Mouse (Mus musculus) mouse trophoblast stem cell (cell line): ENCODE results near the gene St3gal4.

Source experiments
- in situ Hi-C, 2 experiments: fragments of 300-500 bp; cut with MseI, MboI; formaldehyde crosslinking; loops; 2 replicates in 1 of 2; 3 replicates in 1 of 2; pipeline ENCODE4 v1.15.1; 2025

The St3gal4 gene

DNA sequence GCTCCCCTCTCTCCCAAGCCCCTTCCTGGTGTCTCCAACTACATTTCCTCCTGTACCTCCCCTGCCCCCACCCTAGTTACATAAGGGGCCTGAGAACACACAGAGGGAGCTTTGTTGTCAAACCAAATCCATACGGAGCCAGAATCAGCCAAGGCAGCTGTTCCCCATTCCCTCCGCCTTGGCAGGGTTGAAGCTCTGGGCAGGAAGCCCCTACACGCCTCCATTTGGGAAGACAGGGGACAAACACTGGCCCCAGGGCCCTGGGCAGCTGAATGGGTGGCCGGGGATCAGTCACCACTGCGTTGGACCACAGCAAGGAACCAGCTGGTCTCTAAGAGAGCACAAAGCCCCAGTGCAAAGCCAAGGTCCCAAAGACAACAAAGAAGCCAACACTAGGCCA, 10.2 kb downstream of the St3gal4 start:
- in situ Hi-C loops: no loop called here

DNA sequence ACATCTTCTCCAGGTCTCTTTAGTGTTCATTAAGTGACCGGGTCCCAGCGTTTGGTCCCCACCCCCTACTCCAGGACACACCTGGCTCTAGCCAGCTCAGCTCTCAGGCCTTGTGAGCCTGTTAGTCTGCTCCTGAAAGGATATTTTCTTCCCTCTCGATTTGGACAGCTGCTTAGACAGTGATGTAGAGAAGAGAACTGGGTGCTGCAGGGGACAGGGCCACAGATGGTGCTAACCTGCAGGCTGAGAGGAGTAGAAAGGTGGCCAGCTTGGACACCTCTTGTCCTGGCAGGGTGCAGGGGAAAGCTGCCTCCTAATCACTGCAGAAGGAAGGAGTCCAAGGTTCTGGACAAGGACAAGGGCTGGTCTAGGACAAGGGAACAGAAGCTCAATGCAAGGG, 11.0 kb downstream of the St3gal4 start:
- in situ Hi-C loops: no loop called here

DNA sequence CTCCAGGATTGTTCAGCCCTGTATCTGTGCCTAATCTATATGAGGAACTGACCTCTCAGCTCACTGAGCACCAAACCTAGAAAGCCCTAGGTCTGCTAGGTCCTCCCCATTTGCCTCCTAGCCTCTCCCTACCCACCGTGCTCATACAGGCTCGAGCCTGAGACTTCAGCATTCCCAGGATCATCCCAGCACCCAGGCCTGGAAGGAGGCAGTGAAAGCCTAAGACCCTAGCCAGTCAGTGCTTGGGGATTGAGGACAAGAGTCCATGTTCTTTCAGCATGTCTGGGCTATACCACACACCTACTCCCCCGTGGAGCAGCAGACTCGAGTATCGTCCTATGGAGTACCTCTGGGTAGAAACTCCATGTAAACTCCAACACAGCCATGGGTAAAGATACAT, 11.7 kb downstream of the St3gal4 start:
- in situ Hi-C loops: no loop called here

DNA sequence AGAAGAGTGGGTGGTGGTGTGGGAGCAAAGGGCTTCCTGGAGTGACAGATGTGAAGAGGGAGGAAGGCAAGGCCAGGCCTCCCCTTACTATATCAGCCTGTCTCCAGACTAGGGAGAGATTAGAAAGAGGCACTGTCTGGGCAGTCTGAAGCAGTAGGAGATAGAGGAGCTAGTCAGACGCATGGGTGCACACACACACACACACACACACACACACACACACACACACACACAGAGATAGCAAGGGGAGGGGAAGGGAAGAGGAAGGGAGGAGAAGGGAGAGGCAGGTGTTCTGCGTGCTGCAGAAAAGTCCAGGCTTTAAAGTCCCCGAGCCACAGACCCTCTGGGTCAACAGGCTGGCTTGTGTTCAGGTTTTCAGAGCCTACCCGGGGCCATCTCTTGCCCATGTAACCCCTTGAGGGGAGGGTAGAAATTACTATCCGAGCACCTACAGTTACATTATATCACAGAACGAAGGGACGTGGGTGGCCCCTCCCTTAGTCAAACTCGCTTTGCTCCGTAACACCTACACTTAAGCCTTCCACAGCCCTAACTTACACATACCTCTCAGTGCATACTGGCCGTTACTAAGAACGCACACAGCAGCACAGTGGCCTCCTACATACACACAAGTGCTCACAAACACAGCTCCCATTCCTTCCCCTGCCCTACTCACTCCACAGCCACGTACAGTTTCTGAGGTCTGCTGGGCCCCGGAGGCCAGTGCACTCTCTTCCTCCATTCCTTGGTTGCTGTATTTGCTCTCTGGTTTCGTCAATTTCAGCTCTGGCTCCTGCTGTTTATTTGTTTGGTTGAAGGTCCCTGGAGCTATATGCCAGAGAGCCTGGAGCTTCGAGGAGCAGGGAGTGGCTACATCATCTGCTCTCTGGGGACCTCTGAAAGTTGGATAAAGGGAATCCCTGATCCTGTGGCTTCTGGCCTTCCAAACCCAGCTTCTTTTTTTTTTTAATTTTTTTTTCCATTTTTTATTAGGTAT, 12.9 kb downstream of the St3gal4 start:
- in situ Hi-C loops: no loop called here

DNA sequence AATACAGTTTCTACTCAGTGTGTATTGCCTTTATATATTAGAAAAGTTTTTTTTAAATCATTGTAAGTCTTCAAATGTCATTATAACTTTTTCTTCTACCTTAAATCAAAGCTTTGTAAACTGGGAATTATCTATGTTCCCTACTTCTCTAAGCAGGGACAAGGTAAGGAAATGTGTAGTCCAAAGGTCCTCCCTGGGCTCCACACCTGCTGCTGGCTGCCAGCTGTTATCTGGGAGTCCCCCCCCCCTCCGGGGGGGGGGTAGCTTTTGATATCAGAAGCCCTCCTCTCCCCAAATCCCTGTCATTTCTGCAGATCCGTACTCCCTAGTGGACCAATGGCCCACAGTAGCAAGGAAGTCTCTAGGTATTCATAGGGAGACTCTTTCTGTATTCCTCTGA, 13.6 kb downstream of the St3gal4 start:
- in situ Hi-C loops: no loop called here

DNA sequence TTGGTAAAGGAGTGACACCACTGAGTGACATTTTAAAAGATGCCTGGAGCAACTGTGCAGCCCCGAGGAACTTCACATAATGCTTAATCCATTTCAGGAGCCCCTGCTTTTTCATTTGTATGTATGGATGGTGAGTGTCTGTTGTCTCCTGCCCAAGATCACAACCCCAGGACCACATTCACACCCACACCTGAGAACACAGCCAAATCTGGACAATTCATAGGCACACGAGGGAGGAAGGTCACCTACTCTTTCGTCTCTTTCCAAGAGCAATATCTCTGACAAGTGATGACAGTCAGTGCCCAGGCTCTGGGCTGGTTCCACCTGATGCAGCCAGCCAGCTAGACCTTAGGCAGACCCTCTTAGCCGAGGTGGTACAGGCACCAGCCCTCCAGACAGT, 14.4 kb downstream of the St3gal4 start:
- in situ Hi-C loops: no loop called here

DNA sequence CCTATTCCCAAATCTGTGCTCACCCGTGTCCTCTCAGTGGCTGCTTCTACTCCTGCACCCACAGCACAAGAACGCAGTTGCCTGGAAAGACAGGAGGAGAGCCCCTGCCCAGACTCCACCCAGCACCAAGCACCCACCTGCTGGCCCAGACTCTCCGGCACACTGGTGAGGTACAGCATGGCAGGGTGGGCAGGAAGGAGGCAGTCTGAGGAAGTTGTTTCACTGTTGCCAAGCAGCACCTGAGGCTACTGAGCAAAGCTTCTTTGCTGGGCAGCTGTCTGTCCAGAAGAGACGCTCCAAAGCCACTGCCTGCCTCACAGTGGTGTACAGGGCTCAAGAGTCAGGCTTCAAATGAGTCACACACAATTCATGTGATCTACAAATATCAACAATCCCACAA, 20.3 kb downstream of the St3gal4 start:
- in situ Hi-C loops: loop anchor here in 1 of 2 experiments (5.0 kb wide), 1 partner anchor 36 kb away; no protein-coding TSS in a partner anchor

DNA sequence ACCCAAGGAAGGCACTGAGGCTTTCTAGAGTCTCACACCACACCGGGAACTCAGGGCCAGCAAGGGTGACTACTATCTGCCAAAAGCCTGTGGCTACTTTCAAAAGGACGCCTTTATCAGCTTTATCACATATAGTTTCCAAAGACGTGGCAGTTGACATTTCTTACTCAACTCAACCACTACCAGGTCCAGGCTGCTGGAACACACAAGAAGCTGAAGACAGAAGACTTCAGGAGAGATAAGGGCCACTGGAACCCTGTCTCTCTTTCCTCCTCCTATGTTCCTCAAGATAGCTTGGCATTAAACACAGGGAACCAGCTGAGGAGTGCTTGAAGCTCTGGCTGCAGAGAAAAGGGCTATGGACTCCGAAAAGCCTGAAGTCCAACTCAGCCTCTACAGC, 21.2 kb downstream of the St3gal4 start:
- in situ Hi-C loops: loop anchor here in 1 of 2 experiments (5.0 kb wide), 1 partner anchor 36 kb away; no protein-coding TSS in a partner anchor

DNA sequence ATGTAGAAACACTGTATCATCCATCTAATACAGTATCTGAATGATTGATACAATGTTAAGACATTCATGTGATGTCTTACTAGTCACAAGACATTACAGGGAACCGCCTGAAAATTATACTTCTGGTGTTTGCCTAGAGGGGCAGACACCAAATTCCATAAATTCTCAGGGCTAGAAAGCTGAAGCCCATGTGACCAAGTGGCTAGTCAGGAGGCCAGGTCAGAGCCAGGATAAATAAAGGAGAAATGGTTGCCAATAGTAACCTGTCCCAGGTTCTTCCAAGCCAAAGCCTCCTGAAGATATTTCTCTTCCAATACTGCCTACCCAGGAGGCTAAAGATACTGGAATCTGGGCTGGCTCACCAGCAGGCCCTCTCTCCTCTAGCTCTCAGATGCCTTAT, 23.3 kb downstream of the St3gal4 start:
- in situ Hi-C loops: loop anchor here in 1 of 2 experiments (5.0 kb wide), 1 partner anchor 33 kb away; no protein-coding TSS in a partner anchor

DNA sequence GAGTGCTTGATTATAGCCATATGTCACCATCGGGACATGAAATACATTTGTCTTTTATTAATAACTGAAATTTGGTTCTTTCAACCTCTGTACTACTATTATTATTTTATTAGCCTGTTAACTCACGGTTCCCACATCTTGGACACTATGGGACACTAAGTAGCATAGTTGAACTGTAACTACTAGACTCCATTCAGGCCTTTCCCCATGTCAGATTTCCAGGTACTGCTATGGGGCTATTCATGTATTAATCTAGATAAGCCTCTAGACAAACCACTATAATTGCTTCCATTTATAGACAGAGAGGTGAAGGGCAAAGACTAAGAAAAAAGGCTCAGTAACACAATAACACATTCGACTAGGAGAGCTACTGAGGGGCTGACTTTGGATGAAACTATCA, 25.7 kb downstream of the St3gal4 start:
- in situ Hi-C loops: no loop called here

DNA sequence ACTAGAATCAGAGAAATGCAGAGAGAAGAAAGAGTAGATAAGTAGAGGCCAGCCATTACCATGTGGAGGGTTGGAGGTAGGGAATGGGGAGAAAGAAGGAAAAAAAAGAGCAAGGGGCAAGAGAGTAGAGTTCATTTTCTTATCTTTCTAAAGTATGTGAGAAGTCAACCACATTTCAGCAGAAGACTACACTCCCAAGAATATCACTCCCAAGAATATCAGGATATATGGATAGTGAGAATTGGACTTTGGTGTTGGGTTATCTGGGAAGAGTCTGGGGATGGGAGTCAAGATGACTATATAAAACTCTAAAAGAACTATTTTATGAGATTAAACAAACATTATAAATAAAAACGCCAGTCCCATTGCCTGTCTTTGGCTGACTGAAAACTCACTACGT, 26.2 kb downstream of the St3gal4 start:
- in situ Hi-C loops: no loop called here

DNA sequence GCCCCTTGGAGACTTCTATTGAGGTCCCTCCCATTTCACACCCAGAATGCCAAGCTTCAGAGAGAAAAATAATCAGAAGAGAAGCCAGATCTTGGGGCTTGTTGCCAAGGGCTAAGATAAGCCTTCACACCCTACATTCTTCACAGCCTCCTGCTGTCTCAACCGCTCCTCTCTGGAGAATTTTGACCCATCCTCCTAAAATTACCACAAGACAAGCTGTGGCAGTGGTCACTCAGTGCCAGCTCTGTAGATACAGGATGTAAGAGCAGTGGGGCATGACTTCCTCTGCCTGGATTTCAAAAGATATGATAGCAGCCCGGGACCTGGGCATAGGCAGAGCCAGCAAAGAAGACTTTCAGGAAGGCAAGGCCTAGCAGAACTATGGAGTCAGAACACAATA, 57.6 kb downstream of the St3gal4 start:
- in situ Hi-C loops: loop anchor here in 1 of 2 experiments (5.0 kb wide), 1 partner anchor 36 kb away; no protein-coding TSS in a partner anchor

DNA sequence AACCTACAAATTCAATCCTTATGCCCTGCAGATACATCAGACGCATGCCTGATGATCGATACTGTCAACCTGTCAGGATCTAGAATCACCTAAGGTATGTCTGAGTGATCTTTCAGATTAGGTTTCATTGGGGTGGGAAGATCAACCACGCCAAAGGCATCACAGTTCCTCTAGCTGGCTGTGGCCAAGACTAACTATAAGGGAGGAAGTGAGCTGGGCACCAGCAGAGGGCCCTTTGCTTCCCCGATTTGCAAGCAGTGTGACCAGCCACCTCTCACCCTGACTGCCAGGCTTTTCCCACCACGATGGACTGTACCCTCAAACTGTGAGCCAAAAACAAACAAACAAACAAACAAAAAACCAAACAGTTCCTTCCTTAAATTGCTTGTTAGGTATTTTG, 59.2 kb downstream of the St3gal4 start:
- in situ Hi-C loops: loop anchor here in 1 of 2 experiments (5.0 kb wide), 1 partner anchor 37 kb away; no protein-coding TSS in a partner anchor

DNA sequence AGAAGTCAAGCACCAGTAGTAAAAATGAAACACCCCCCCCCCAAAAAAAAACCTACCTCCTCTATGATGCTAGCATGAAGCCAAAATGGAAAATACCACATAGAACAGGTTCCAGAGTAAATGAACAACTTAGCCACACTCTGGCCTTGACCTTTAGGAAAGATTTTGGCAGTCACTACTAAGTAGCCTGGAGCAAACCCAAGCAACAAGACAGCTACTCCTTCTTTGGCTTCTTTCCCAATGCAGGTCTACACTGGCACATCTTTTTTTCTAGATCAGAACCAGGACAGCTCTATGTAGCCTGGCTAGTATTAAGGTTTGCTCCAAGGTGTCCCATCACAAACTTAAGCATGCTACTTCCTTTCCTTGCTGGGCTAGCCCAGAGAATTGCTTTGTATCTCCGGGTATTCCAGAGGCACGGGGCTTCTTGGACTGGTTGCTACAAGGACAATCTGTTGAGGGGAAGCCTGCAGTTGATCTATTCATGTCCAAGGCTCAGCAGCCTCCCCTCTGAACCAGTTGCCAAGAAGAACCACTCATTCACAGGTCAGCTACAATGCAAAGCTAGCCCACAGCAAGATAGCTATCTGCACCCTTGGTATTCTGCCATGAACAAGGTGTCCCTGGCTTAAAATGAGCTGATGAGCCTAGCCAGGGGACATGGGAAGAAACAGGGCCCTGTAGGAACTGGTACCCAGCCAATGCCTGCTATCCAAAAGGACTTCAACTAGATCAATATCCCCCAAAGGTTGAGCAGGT, 60.3 kb downstream of the St3gal4 start:
- in situ Hi-C loops: no loop called here

DNA sequence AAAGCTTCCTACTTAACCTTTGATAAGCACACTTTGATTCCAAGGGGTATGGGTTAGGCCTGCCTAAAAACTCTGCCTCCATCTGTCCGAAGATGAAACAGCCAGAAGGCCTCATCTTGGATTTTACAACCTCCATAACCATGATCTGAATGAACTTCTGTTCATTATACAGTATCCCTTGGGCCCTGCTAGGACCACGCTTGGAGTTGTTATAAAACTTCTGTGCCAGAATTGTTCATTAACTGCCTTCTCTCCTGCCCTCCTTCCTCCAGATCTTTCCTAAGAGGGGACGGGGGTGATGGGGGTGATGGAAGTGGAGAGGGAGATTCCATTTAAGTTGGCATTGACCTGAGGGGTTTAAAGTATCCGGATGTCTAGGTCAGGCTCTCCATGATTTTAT, 60.9 kb downstream of the St3gal4 start:
- in situ Hi-C loops: no loop called here

DNA sequence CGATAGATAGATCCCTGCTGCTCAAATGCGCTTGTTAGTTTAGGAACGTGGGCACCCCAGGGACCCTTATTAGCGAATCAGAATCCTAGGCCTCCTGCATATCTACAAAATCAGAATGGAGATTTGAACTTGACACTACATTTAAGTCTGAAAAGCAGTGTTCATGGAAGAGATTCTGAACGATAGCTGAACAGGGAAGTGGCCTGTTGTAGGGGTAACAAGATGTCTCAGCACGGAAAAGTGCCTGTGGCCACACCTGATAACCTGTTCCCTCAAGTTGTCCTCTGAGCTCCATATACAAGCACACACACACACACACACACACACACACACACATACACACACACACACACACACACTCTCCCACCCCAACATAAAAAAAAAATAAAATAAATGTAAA, 61.4 kb downstream of the St3gal4 start:
- in situ Hi-C loops: no loop called here

DNA sequence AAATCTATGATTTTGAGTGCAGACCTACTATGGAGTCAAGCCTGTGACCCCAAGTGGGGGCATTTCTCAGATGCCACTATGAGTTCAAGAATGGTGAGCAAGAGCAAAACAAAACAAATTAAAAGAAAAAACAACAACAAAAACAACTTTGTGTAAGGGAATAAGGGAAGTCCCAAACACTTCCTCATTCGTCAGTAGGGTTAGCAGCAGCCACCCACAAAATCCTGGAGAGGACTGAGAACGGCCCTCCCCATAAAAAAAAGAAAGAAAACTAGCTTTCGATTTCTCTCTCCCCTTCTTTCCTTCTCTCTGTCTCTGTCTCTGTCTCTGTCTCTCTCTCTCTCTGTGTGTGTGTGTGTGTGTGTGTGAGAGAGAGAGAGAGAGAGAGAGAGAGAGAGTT, 62.5 kb downstream of the St3gal4 start:
- in situ Hi-C loops: no loop called here

DNA sequence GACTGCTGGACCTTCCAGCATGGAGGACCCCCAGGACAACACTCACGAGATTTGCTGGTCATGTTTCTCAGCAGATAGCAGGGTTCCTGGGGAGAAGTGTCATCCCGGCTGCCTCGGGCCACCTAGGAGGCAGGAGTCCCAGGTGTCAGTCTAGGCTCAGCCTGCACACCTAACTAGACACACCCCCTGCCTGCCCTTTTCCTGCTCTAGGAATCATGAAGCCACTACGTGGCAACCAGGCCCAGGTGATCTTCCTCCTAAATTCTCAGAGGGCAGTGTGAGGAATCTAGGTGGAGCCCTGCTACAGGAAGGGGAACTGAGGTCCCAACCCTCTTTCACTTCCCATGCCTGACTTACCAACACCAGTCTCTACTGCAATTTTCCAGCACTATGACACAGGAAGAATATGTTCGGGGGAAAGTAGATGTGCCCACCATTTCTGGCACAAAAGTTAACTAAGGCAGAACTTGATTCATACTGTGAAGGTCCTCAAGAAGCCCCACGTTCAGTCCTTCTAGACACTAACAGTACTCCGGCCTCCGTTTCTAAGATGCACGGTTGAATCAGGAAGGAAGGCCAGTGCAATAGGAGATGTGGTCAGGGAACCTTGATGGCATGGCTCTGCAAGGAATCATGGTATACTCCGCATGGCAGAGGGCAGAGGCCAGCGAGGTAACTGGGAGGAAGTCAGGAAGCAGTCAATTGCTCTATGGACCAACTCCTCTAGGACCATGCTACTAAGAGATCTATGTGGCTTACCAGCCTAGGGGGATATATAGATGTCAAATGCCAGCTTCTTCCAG, 63.3 kb downstream of the St3gal4 start:
- in situ Hi-C loops: no loop called here

DNA sequence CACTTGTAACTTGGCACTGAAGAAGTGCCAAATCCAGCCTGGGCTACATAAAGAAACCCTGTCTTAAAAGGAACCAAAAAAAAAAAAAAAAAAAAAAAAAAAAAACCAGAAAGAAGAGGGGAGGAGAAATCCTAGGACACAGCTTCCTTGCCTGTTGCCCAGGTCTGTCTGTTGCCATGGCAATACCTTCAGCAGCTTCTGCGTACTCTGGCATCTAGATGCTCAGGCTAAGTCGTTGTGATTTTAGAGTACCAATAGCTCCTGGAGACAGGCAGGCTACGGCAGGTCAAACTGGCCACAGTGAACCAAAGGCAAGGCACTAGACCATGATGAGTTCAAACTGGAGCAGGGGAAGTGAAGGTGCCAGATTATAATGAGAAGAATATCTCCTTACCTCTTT, 65.4 kb downstream of the St3gal4 start:
- in situ Hi-C loops: no loop called here

DNA sequence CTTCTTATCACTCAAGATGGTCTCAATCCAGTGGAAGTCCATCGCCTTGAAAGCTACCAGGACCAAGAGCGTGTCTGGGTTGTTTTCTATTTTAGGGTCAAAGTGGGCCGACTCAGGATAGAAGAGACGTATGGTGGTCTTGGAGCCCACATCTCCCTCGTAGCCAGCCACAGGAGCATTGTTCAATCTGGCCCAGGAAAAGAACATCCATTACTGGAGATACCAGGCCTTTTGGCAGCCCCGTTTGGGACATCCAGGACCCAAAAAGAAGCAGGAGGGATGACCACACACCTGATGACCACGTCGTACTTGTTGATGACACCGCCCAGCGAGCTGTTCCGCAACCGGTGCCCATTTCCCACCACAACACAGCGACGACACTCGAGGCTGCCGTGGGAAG, 66.0 kb downstream of the St3gal4 start:
- in situ Hi-C loops: no loop called here

DNA sequence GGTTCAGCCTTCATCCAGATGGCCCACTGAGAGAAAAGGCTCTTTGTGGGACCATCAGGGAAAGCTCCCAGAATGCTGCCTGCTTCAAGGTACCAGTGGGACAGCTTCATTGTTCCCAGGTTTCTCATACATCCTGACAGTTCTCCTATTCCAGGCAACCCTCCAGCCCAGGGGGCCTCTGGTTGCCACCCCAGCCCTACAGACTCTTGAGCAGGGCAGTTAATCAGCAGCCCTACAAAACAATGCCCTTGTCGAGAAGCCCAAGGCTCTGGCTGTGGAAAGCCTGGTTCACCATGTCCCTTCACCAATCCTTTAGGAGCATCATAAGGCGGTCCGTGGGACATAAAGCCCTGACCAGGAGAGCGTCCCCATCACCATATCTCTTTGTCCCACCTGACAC, 66.4 kb downstream of the St3gal4 start:
- in situ Hi-C loops: no loop called here

DNA sequence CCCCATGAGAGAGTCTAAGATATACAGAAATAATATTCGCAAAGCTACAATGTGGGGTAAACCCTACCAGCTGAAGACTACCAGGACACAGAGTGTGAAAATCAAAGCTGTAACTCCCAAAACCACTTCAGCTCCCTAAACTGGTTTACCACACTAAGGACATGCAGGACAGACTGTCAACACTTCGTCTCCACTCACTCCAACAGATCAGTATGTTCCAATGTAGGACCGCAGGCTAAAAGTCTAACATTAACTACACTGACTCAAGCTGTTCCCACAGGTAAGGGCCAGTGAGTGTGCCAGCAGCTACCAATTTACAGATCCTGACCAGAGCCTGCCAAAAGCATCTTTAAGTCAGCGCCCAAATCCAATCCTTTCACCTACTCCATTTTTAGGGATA, 67.4 kb downstream of the St3gal4 start:
- in situ Hi-C loops: no loop called here
